Mouse (Mus musculus) small intestine, adult 2 months (tissue): Measurements from ENCODE around the gene Gmpr2.

Experiments
- CTCF ChIP-seq: fragments of 200-500 bp; IDR thresholded peaks from 2 replicates; pipeline ENCODE4 v1.5.1; 2012; ENCODE audit warnings: low read depth, mild to moderate bottlenecking, control low read depth, inconsistent platforms, low read length, moderate library complexity, mixed read lengths; ENCODE audit not compliant: insufficient replicate concordance, insufficient read length; ENCODE audit errors: extremely low read depth
- POLR2A ChIP-seq: fragments of 200-500 bp; IDR thresholded peaks from 2 replicates; pipeline ENCODE4 v1.6.1; 2012; ENCODE audit warnings: low read depth, mild to moderate bottlenecking, control low read depth, inconsistent platforms, low read length, moderate library complexity

GRCm38 (mm10) chr14:55681160-55682117 is 9.7 kb downstream of the Gmpr2 start, which contains the start of gene Tinf2:
- TF ChIP-seq CTCF, result peak; percentile 85
- no peak; the same call in 1 of the 2 replicates for TF ChIP-seq POLR2A
